Mouse (Mus musculus) olfactory bulb, adult 2 months (tissue): ENCODE results near the gene Lysmd2.

ENCODE experiments used
- CTCF ChIP-seq: fragments of 200-500 bp; IDR thresholded peaks from 2 replicates; pipeline ENCODE4 v1.5.1; 2012; ENCODE audit warnings: low read depth, mild to moderate bottlenecking, low read length, moderate library complexity; ENCODE audit not compliant: insufficient read depth
- POLR2A ChIP-seq: fragments of 200-500 bp; IDR thresholded peaks from 2 replicates; pipeline ENCODE4 v1.6.1; 2012; ENCODE audit warnings: mild to moderate bottlenecking, low read depth, low read length, moderate library complexity; ENCODE audit not compliant: insufficient read depth

- TF ChIP-seq CTCF: no peak
- no peak for TF ChIP-seq POLR2A
Observed at GRCm38 (mm10) chr9:75632902-75633301, 7.4 kb downstream of the Lysmd2 start.
